Mouse (Mus musculus) cortical plate, adult 2 months (tissue): Measurements from ENCODE around the gene Nudt21. TPM values are rescaled to one million over a fixed set of nuclear protein-coding genes. Genes with fewer than 3 reads are reported as not detected.

ENCODE experiments used
- H3K27ac ChIP-seq: fragments of 200-500 bp; 2 replicates; pipeline ENCODE4 v1.5.1; 2012; ENCODE audit warnings: low read length, control low read depth, inconsistent platforms; ENCODE audit not compliant: insufficient read depth
- H3K4me1 ChIP-seq: fragments of 200-500 bp; 2 replicates; pipeline ENCODE4 v1.6.1; 2011; ENCODE audit warnings: low read length; ENCODE audit not compliant: control insufficient read depth, insufficient read depth
- H3K4me3 ChIP-seq: fragments of 200-500 bp; 2 replicates; pipeline ENCODE4 v1.5.1; 2011; ENCODE audit warnings: mild to moderate bottlenecking, low read length, control low read depth; ENCODE audit not compliant: insufficient read depth
- CTCF ChIP-seq: fragments of 200-500 bp; IDR thresholded peaks from 2 replicates; pipeline ENCODE4 v1.5.1; 2011; ENCODE audit warnings: mild to moderate bottlenecking, control low read depth, low read length; ENCODE audit not compliant: insufficient read depth; ENCODE audit errors: extremely low read depth
- POLR2A ChIP-seq: fragments of 200-500 bp; IDR thresholded peaks from 2 replicates; pipeline ENCODE4 v1.6.1; 2011; ENCODE audit warnings: mild to moderate bottlenecking, low read length, control low read depth; ENCODE audit not compliant: insufficient read depth; ENCODE audit errors: extremely low read depth
- polyA plus RNA-seq: library from polyadenylated mRNA; depleted of rRNA; stranded (reverse); fragments of >200 nt; gene quantifications from 2 replicates; pipeline ENCODE4 v1.2.3, GENCODE M21; 2012; rRNA removed

The Nudt21 gene
- polyA plus RNA-seq, 1 experiment = 31.1 TPM

GRCm38 (mm10) chr8:93975358-93975757 lies 61.5 kb downstream of the Nudt21 start:
- Histone ChIP-seq H3K4me1 (peaks cover 4% of the 10 kb centered on the region; the same call in 1 of the 2 replicates), H3K4me3 (no peak overlapping the region), H3K27ac (no peak overlapping the region)
- TF ChIP-seq POLR2A (no peak), CTCF (no peak)

GRCm38 (mm10) chr8:93974602-93975186 lies 62.1 kb downstream of the Nudt21 start:
- peaks cover 2% of the 10 kb centered on the region; the same call in 1 of the 2 replicates for H3K4me1 ChIP-seq
- H3K4me3 ChIP-seq = no peak overlapping the region
- no peak for TF ChIP-seq CTCF
- no peak overlapping the region for H3K27ac ChIP-seq

GRCm38 (mm10) chr8:93973831-93974375 lies 62.9 kb downstream of the Nudt21 start:
- no peak for TF ChIP-seq CTCF
- TF ChIP-seq POLR2A = no peak
- Histone ChIP-seq H3K4me1 (peaks cover 2% of the 10 kb centered on the region; the same call in 1 of the 2 replicates), H3K4me3 (no peak overlapping the region), H3K27ac (no peak overlapping the region)

GRCm38 (mm10) chr8:93972971-93973734 lies 63.7 kb downstream of the Nudt21 start:
- Histone ChIP-seq H3K27ac (no peak overlapping the region), H3K4me3 (no peak overlapping the region), H3K4me1 (peaks cover 2% of the 10 kb centered on the region; the same call in 1 of the 2 replicates)
- no peak for TF ChIP-seq CTCF
- TF ChIP-seq POLR2A = 0 out of 2 replicates have a peak, but pooled peaks have one; percentile 11

GRCm38 (mm10) chr8:93972211-93972610 lies 64.6 kb downstream of the Nudt21 start:
- Histone ChIP-seq H3K27ac (no peak overlapping the region), H3K4me3 (no peak overlapping the region), H3K4me1 (peaks cover 2% of the 10 kb centered on the region; the same call in 1 of the 2 replicates)
- TF ChIP-seq CTCF (no peak), POLR2A (no peak)

- H3K4me3 ChIP-seq = no peak overlapping the region
- TF ChIP-seq POLR2A (no peak), CTCF (no peak)
- peaks cover 2% of the 10 kb centered on the region; the same call in 1 of the 2 replicates for H3K4me1 ChIP-seq
- H3K27ac ChIP-seq = no peak overlapping the region
These were observed 65.4 kb downstream of the Nudt21 start for GRCm38 (mm10) chr8:93971451-93971850.

- no peak overlapping the region for H3K4me3 ChIP-seq
- TF ChIP-seq CTCF = no peak
- no peak for TF ChIP-seq POLR2A
- no peak overlapping the region for H3K27ac ChIP-seq
- H3K4me1 ChIP-seq = peaks cover 2% of the 10 kb centered on the region; the same call in 1 of the 2 replicates
These were observed 67.0 kb downstream of the Nudt21 start for GRCm38 (mm10) chr8:93969626-93970340.

- H3K4me3 ChIP-seq = no peak overlapping the region
- H3K27ac ChIP-seq = no peak overlapping the region
- H3K4me1 ChIP-seq = no peaks in the 10 kb centered on the region
- no peak for TF ChIP-seq POLR2A
- no peak for TF ChIP-seq CTCF
These were observed 68.5 kb downstream of the Nudt21 start for GRCm38 (mm10) chr8:93968293-93968692.

Other genes starting within 250 kb of the Nudt21 start
- 437 and 476 TPM in 2 replicates for gene Gnao1, start 227.1 kb downstream of the Nudt21 start, polyA plus RNA-seq
- 110 and 115 TPM in 2 replicates for gene Amfr, start 24.2 kb downstream of the Nudt21 start, polyA plus RNA-seq
- gene Ogfod1, start 167 bp upstream of the Nudt21 start, polyA plus RNA-seq = 61.4 and 65.9 TPM in 2 replicates
- gene Bbs2, start 61.9 kb upstream of the Nudt21 start, polyA plus RNA-seq = 67.3 and 72.9 TPM in 2 replicates
- not detected in 2 replicates for gene Mt4, start 100.2 kb upstream of the Nudt21 start, polyA plus RNA-seq
- gene Mt3, start 115.6 kb upstream of the Nudt21 start, polyA plus RNA-seq = 1,778 and 1,863 TPM in 2 replicates
- 559 and 591 TPM in 2 replicates for gene Mt2, start 135.6 kb upstream of the Nudt21 start, polyA plus RNA-seq
- 1,137 and 1,412 TPM in 2 replicates for gene Mt1, start 142.1 kb upstream of the Nudt21 start, polyA plus RNA-seq
- gene Nup93, start 177.5 kb upstream of the Nudt21 start, polyA plus RNA-seq = 26.5 and 27.2 TPM in 2 replicates